Mouse (Mus musculus) embryo, embryonic 11 days (tissue): ENCODE measurements at regions not wholly inside any gene's neighbourhood (a gene's known extent, or its start where the extent isn't known, plus 50 kb on each side); places are given as distances from the start of the nearest gene placed in this dataset.

Experiments
- DNase-seq: peaks from one replicate; pipeline ENCODE4 v3.0.0-alpha.2; 2015

DNA sequence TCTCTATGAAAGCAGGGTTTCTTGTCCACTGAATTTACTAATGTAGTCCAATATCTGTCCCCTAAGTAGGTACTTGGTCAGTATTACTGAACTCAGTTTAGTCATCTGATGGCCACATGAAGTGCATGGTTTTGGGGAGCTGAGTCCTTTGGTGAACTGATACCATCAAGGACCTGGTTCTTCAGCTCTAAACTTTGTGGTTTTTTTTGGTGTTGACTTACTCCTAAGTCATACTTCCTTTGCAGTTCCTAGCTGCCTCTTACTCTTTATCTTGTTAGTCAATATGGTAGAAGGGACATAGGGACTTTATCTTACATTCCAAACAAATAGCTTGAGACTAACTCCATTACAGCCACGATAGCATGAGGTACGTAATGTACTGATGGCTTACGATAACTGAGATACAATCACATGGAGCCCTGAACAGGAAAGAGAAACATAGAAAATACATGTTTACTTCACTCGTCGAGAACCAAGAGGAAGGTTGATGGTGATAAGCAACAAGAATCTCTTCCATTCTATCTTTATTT, 51.4 kb upstream of the Tnfaip3 start:
- DNase-seq: no peak
